Mouse (Mus musculus): ENCODE results near the gene Nmu.

Nmu gene

GRCm38 (mm10) chr5:76363453-76364104 lies at the start of gene Nmu:
Nmu (minus strand) TSS chr5:76363788.
- peak; percentile 9 for DNase-seq

- peak; percentile 56 for DNase-seq
These were observed 48.1 kb upstream of the Nmu start for GRCm38 (mm10) chr5:76411697-76412096.

GRCm38 (mm10) chr5:76394382-76394781 lies 30.8 kb upstream of the Nmu start:
- no peak for DNase-seq

GRCm38 (mm10) chr5:76389041-76389795 lies 25.6 kb upstream of the Nmu start:
- DNase-seq, result no peak

DNA sequence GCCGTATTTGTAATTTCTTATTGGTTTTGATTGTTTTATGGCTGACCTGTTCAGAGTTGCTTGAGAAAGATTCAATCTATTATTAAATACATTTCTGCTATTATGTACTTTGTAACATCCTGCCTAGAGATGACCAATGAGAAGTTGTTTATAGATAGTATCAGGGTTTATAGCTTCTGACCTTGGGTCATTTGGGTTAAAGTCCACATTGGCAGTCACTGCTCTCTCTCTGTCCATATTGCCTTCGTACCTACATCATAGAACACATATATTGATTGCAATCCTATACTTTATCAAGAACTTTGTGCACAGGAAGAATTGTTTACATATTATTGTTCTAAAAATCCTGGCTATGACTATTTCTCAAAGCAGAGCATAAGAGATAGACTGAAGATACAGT lies 24.9 kb upstream of the Nmu start:
- DNase-seq, result no peak

- DNase-seq, result no peak
These were observed 20.1 kb upstream of the Nmu start for GRCm38 (mm10) chr5:76383673-76384072.

- no peak for DNase-seq
These were observed 18.2 kb upstream of the Nmu start for GRCm38 (mm10) chr5:76381836-76382235.

GRCm38 (mm10) chr5:76379216-76379615 lies 15.6 kb upstream of the Nmu start:
- DNase-seq, result no peak

DNA sequence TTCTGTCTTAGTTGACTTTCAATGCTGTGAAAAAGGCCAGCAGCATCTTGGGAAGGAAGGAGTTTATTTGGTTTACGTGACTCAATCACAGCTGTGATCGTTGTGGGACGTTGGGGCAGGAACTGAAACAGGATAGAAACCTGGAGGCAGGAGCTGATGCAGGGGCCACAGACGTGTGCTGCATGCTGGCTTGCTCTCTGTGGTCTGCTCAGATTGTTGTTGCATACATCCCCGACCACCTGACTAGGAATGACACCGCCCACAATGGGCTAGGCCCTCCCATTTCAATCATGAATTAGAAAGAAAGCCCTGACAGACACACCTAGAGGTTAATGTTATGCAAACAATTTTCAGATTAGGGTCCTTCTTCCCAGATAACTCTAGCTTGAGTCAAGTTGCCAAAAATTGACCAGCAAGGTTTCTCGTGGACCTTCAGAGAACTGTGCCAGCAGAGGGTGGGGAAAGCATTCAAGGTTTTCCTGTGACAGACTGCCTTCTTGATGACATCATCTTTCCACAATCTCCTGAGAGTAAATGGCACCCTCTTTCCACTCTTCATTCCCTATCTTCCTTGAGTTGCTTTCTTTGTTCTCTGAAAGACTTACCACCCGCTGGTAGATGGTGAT lies 5.7 kb upstream of the Nmu start:
- no peak for DNase-seq

DNA sequence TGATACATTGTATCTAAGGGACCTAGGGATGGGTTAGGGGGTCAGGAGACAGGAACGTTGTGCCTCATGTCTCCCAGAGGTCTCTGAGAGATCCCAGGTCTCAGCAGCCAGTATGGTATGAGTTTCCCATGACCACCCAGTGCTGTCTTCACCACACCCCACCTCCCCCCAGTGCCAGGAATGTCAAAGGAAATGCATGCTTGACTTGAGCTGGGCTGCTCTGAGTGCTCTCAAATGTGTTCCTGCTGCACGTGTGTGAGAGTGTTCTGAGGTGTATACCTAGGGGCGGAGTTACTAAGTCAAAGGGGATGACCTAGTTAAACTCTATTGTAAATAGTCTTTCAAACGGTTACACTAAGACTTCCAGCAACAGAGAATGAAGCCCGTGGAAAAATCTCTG lies 1.8 kb upstream of the Nmu start:
- DNase-seq, result no peak

DNA sequence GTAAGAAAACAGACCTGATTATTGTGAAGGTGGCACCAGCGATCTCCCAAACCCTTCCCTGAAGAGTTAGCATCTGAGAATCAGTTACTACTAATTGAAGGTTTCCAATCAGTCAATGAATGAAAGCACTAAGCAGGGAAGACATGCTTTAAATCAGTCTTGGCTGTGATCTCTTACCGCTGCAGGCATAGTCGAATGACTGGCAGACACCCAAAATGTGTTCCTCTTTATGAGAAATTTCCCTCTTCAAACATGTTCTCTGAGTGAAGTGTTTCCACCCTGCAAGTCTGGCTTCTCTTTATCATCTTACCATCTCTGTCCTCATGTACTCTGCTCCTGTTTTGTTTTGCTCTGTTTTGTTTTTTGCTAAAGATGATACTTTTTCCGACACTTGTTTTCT lies 2.8 kb downstream of the Nmu start:
- no peak for DNase-seq

DNA sequence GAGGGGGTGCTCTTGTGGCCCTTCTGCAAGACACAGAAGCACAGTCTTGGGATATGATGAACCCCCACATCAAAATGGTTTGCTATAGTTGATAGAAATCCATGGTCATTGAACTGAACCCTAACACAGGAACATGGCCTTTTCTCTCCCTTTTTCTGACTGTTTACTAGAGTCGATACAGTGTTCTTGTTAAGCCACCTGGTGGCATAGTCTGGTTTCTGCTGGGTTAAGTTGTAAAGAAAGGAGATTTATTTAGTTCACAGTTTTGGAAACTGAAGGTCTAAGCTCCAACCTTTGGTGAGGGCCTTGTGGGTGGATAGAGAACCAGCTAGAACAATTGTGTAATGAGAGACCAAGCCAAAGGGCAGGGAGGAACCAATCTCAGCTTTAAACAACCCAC lies 3.5 kb downstream of the Nmu start:
- DNase-seq, result no peak

GRCm38 (mm10) chr5:76351953-76352611 lies 11.5 kb downstream of the Nmu start:
- DNase-seq, result no peak

DNA sequence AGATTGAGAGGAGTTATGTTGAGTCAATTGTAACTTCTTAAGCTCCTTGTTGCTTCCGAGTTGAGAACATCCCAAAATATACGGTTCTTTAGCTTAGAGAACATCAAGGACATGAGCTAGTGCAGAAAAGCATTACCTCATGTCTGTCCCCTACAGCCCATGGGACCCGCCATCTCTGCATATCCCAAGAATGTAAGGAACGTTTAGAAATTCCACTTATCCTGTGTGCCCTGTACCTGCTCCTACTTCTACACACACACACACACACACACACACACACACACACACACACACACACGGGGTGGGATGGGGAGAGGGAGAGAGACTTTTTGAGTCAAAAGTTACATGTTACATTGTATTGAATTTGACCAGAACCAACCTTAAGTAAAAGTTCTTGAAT lies 12.1 kb downstream of the Nmu start:
- DNase-seq, result no peak

DNA sequence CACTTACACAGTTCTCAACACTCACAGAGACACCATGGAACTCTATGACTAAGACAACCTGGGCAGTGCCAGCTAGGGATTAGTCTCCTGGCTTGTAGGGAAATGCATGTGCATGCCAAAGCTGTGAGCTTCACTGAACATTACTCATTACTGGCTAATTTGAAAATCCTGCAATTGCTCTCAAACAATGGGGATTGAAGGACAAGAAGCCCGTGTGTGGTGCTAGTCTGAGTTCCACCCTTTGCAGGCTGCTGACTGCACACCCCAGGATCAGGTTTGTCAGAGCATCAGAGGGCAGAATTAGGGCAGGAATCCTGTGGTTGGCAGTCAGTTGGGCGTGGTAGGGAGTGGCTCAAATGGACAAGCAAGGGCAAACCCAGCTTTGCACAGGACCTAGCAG lies 17.5 kb downstream of the Nmu start:
- no peak for DNase-seq

DNA sequence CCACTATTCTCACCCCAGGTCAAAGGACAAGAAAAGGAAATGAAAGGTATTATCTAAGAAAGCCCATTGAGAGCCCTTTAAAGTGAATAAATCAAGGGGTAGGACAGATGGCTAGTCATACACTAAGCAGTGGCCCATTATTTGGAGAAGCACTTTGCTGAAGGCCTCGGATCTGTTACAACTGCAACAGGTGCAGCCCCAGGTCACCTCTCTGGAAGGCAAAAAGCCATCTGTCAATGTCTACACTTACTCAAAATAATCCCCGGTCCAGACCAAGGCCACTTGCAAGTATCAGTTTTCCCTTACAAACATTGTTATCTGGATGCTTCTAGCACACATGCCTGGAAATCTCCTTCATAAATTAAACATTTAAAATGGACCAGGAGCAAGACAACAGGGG lies 22.7 kb downstream of the Nmu start:
- DNase-seq, result no peak

DNA sequence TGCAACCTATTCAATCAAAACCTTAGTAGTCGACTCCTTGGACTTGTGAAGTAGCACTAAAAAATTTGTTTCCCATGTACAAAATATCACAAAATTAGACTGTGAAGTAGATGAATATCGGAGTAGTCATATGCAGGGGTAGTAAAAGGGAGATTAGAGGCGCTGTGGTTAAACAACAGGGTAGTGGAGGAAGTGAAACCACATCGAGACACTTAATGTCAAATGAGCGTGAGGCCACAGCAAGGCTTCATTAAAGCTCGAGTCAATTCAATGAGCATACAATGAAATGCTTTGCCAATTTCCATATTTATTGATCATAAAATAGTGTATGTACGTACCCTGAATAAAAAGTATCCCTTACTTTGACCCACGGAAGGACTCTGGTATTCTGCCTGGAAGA lies 26.5 kb downstream of the Nmu start:
- no peak for DNase-seq

DNA sequence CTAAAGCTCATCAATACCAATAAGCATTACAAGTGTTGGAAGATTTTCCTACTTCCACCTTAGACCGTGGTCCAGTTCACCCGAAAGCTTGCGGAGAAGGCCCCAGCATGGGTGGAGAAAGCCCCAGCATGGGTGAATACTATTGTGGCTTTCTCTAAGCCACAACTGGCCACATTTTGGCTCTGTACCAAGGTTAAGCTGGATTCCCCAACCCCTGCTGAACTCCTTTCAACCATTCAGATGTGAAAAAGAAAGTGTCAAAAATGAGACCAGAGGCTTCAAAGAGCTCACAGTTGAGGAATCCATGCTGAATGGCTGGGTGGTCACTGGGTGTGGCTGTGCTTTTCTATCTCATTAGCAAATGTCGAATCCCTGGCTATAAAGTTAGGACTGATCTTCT lies 29.8 kb downstream of the Nmu start:
- no peak for DNase-seq

- no peak for DNase-seq
These were observed 32.6 kb downstream of the Nmu start, which contains the start of gene Pdcl2 for GRCm38 (mm10) chr5:76330953-76331352. Pdcl2 (minus strand) TSS chr5:76331156.

- DNase-seq, result no peak
These were observed 36.3 kb downstream of the Nmu start for GRCm38 (mm10) chr5:76327296-76327695.

DNA sequence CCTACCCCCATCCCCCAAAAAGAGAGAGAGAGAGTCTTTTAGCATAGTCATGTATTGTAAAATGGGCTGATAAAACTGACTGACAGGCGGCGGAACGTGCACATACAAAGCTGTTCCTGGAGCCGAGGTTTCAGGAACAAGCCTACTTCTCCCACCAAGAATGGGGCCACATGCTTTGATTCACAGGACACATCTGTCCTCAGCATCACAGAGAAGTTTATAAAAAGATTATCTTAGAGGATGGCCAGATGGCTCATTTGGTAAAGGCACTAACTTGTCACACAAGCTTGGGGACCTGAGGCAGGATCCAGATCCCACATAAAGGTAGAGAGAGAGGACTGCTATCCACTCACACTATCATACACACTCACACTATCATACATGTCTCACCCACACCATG lies 38.5 kb downstream of the Nmu start:
- no peak for DNase-seq

GRCm38 (mm10) chr5:76321249-76322196 lies 42.1 kb downstream of the Nmu start:
- no peak for DNase-seq
